Mouse (Mus musculus): ENCODE data around the gene Rptor. TPM values are rescaled to one million over a fixed set of nuclear protein-coding genes. Genes with fewer than 3 reads are reported as not detected.
A peak's percentile ranks its signal among the peaks of the same experiment; 100 is the strongest.

Rptor gene
- polyA plus RNA-seq (2012; rRNA removed), result 43.6 and 45.0 TPM in 2 replicates

GRCm38 (mm10) chr11:119602763-119603526 is at the start of gene Rptor:
Gene Rptor (plus strand): TSS chr11:119602905.
- peaks cover 14% of the 10 kb centered on the region; the same call in 1 of the 2 replicates for H3K4me1 ChIP-seq (ENCODE audit: control insufficient read depth, insufficient read depth, low read length)
- peak within 1 kb of the TSS; percentile 60 for H3K4me3 ChIP-seq (replicated peaks; ENCODE audit: insufficient read depth, low read depth, low read length)
- WGBS, result under 1% methylated on average over 63 of the region's 63 CpGs
- peak within 1 kb of the TSS; percentile 30; the same call in 1 of the 2 replicates for H3K27ac ChIP-seq (ENCODE audit: insufficient read depth, low read length)
- no peak for TF ChIP-seq CTCF (IDR thresholded peaks at IDR 0.05; ENCODE audit: borderline replicate concordance, insufficient read depth, low read depth, low read length)
- TF ChIP-seq POLR2A (IDR thresholded peaks at IDR 0.05; ENCODE audit: borderline replicate concordance, insufficient read depth, low read length), result peak; percentile 48; the same call in 1 of the 2 replicates
- peak; percentile 97 to 100 for DNase-seq
- no peaks in the 10 kb centered on the region for H3K27me3 ChIP-seq (ENCODE audit: control insufficient read depth, insufficient read depth, low read length)

GRCm38 (mm10) chr11:119554706-119555105 is 48.0 kb upstream of the Rptor start:
- Histone ChIP-seq H3K27me3 (ENCODE audit: control insufficient read depth, insufficient read depth, low read length) (no peaks in the 10 kb centered on the region), H3K27ac (ENCODE audit: insufficient read depth, low read length) (no peak overlapping the region), H3K4me1 (ENCODE audit: control insufficient read depth, insufficient read depth, low read length) (peaks cover 11% of the 10 kb centered on the region), H3K4me3 (replicated peaks; ENCODE audit: insufficient read depth, low read depth, low read length) (no peak overlapping the region)
- WGBS, result 36% methylated on average over 7 of the region's 7 CpGs
- DNase-seq, result no peak
- TF ChIP-seq CTCF (IDR thresholded peaks at IDR 0.05; ENCODE audit: borderline replicate concordance, insufficient read depth, low read depth, low read length), result no peak
- TF ChIP-seq POLR2A (IDR thresholded peaks at IDR 0.05; ENCODE audit: borderline replicate concordance, insufficient read depth, low read length), result no peak

- TF ChIP-seq POLR2A (IDR thresholded peaks at IDR 0.05; ENCODE audit: borderline replicate concordance, insufficient read depth, low read length) (no peak), CTCF (IDR thresholded peaks at IDR 0.05; ENCODE audit: borderline replicate concordance, insufficient read depth, low read depth, low read length) (no peak)
- no peak overlapping the region for H3K27ac ChIP-seq (ENCODE audit: insufficient read depth, low read length)
- DNase-seq, result no peak
- H3K4me3 ChIP-seq (replicated peaks; ENCODE audit: insufficient read depth, low read depth, low read length), result no peak overlapping the region
- H3K27me3 ChIP-seq (ENCODE audit: control insufficient read depth, insufficient read depth, low read length), result no peaks in the 10 kb centered on the region
- peaks cover 10% of the 10 kb centered on the region for H3K4me1 ChIP-seq (ENCODE audit: control insufficient read depth, insufficient read depth, low read length)
- 82% methylated on average over 7 of the region's 7 CpGs for WGBS
These were observed 47.5 kb upstream of the Rptor start for GRCm38 (mm10) chr11:119555170-119555569.

DNA sequence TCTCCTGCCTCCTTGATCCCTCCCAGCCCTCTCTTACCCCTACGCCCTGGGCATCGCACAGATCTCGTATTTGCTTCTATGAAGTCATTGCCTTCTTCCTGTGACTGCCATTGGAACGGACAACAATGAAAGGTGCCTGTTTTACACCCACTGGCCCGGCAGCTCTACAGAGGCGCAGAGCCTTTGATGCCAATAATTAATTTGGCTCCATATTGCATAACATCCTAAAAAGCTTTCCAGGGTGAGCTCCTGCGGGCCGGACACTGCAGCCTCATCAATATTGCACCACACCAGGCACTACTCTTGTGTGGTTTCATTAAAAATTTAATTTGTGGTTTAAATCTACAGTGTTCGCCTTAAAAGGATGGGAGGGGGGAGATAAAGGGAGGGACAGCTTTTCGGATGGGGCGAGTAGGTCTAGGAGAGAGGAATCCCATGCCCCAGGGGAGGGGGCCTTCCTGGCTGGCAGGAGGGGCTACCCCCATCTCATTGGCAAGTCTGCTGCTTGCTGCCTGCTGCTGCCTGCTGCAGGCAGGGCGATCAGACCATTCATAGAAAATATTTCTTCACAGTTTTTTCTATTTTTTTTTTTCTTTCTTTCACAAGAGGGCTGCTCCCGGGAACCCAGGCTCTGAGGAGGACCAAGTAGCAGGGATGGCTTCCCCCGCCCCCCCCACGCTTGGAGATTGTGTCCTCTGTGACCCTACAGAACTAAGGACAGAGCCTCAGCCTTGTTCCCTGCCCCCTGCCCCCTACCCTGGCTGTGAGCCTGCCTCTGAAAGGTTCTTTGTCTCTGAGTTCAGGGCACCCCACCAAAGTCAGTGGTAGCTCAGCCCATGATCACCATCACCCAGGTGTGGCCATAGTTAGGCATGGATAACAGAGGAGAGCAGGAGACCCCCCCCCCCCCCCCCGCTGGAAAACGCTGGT is 44.5 kb upstream of the Rptor start:
- TF ChIP-seq CTCF (IDR thresholded peaks at IDR 0.05; ENCODE audit: borderline replicate concordance, insufficient read depth, low read depth, low read length) (no peak), POLR2A (IDR thresholded peaks at IDR 0.05; ENCODE audit: borderline replicate concordance, insufficient read depth, low read length) (no peak)
- Histone ChIP-seq H3K4me1 (ENCODE audit: control insufficient read depth, insufficient read depth, low read length) (peaks cover 6% of the 10 kb centered on the region), H3K4me3 (replicated peaks; ENCODE audit: insufficient read depth, low read depth, low read length) (no peak overlapping the region), H3K27me3 (ENCODE audit: control insufficient read depth, insufficient read depth, low read length) (no peaks in the 10 kb centered on the region), H3K27ac (ENCODE audit: insufficient read depth, low read length) (no peak overlapping the region)
- peak in 1 of 2 experiments; percentile 4 for DNase-seq
- 62% methylated on average over 17 of the region's 17 CpGs for WGBS

GRCm38 (mm10) chr11:119558870-119559610 is 43.7 kb upstream of the Rptor start:
- H3K4me3 ChIP-seq (replicated peaks; ENCODE audit: insufficient read depth, low read depth, low read length), result no peak overlapping the region
- TF ChIP-seq POLR2A (IDR thresholded peaks at IDR 0.05; ENCODE audit: borderline replicate concordance, insufficient read depth, low read length), result no peak
- H3K4me1 ChIP-seq (ENCODE audit: control insufficient read depth, insufficient read depth, low read length), result peaks cover 15% of the 10 kb centered on the region
- no peaks in the 10 kb centered on the region for H3K27me3 ChIP-seq (ENCODE audit: control insufficient read depth, insufficient read depth, low read length)
- H3K27ac ChIP-seq (ENCODE audit: insufficient read depth, low read length), result no peak overlapping the region
- 66% methylated on average over 9 of the region's 9 CpGs for WGBS
- peak in 1 of 2 experiments; percentile 7 for DNase-seq

DNA sequence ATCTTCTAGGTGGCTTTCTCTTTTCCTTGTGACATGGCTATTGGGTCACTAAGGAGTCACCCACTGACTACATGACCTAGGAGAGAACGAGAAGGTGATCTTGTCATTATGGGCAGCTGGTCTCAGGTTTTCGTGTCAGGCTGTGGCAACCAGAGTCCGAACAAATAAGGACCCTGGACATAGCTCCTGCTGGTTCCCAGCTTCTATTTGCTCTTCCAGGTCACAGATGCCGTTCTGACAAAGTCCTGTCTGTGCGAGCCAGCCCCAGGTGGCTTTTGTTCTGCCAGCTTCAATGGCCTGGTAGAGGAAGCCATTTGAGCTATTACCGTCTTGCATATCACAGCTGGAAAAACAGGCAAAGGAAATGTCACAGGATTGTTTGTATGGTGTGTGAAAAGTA is 40.4 kb upstream of the Rptor start:
- DNase-seq, result peak in 1 of 2 experiments; percentile 4
- Histone ChIP-seq H3K27me3 (ENCODE audit: control insufficient read depth, insufficient read depth, low read length) (no peaks in the 10 kb centered on the region), H3K4me1 (ENCODE audit: control insufficient read depth, insufficient read depth, low read length) (peaks cover 30% of the 10 kb centered on the region), H3K27ac (ENCODE audit: insufficient read depth, low read length) (no peak overlapping the region), H3K4me3 (replicated peaks; ENCODE audit: insufficient read depth, low read depth, low read length) (no peak overlapping the region)
- TF ChIP-seq CTCF (IDR thresholded peaks at IDR 0.05; ENCODE audit: borderline replicate concordance, insufficient read depth, low read depth, low read length), result no peak
- no peak for TF ChIP-seq POLR2A (IDR thresholded peaks at IDR 0.05; ENCODE audit: borderline replicate concordance, insufficient read depth, low read length)
- WGBS, result 80% methylated on average over 6 of the region's 6 CpGs

DNA sequence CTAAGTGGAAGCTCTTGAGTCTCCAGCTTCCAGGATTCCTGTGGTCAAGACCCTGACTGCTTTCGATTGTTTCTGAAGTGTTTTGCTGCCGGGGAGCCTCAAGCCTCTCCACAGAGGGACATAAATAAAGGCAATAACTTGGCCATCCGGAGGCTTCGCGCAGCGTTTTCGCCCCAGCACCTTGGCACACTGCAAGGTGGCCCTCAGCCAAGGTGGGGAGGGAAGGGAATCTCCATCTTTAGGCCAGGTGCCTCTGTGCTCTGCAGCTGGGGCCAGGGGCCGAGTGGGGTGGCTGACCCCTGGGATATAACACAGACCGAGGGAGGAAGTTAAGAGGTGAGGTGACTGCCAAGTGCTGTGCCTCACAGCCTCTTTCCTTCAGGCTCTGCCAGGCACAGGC is 39.5 kb upstream of the Rptor start:
- no peaks in the 10 kb centered on the region for H3K27me3 ChIP-seq (ENCODE audit: control insufficient read depth, insufficient read depth, low read length)
- no peak for DNase-seq
- WGBS, result 21% methylated on average over 9 of the region's 9 CpGs

More for the DNA sequence above, 39.5 kb upstream of the Rptor start:
- H3K4me3 ChIP-seq (replicated peaks; ENCODE audit: insufficient read depth, low read depth, low read length), result no peak overlapping the region
- no peak for TF ChIP-seq POLR2A (IDR thresholded peaks at IDR 0.05; ENCODE audit: borderline replicate concordance, insufficient read depth, low read length)
- no peak for TF ChIP-seq CTCF (IDR thresholded peaks at IDR 0.05; ENCODE audit: borderline replicate concordance, insufficient read depth, low read depth, low read length)
- H3K4me1 ChIP-seq (ENCODE audit: control insufficient read depth, insufficient read depth, low read length), result peaks cover 30% of the 10 kb centered on the region
- H3K27ac ChIP-seq (ENCODE audit: insufficient read depth, low read length), result no peak overlapping the region
